Mouse (Mus musculus) liver, adult 2 months (tissue): ENCODE measurements around the gene Gpcpd1.

Experiments
- CTCF ChIP-seq: fragments of 200-500 bp; IDR thresholded peaks from 2 replicates; pipeline ENCODE4 v1.5.1; 2011; ENCODE audit warnings: low read depth, low read length, control low read depth
- POLR2A ChIP-seq: fragments of 200-500 bp; IDR thresholded peaks from 2 replicates; pipeline ENCODE4 v1.6.1; 2011; ENCODE audit warnings: low read length, control low read depth; ENCODE audit not compliant: insufficient read depth; ENCODE audit errors: extremely low read depth

- TF ChIP-seq CTCF (no peak), POLR2A (no peak)
Measured at GRCm38 (mm10) chr2:132512051-132512976, 75.2 kb downstream of the Gpcpd1 start.
